Mouse (Mus musculus) gonadal fat pad, adult 2 months (tissue): ENCODE results near the gene Gpx7. TPM values are rescaled to one million over a fixed set of nuclear protein-coding genes. Genes with fewer than 3 reads are reported as not detected.
"Not testable (repeated sequence)": the region's sequence is repeated elsewhere in the genome, so short reads cannot be mapped to it uniquely, and the experiment has no call there.

Experiments
- DNase-seq: peaks from one replicate; pipeline ENCODE4 v3.0.0-alpha.2; 2012; ENCODE audit warnings: low read depth
- polyA plus RNA-seq: library from polyadenylated mRNA; depleted of rRNA; stranded (reverse); fragments of >200 nt; gene quantifications from 2 replicates; pipeline ENCODE4 v1.2.3, GENCODE M21; 2012

Gene Gpx7
- polyA plus RNA-seq, 1 experiment, result 31.5 TPM

DNA sequence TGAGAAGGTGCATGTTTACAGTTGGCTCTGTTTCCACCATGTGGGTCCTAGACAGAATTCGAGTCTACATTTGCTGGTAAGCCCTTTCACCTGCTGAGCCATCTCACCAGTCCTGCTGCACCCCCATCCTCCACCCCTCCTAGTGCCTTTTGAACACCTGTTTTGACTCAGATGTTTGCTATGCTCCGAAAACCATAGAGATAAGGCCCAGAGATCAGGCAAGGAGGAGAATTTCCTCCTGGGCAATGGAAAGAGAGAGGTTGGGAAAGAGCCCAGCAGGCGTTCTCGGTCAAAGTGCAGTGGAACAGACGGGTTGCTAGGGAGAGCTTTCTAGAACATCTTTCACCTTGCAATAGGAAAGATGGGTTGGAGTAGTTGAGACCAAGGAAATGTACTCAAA is 15.6 kb downstream of the Gpx7 start:
- no peak for DNase-seq

DNA sequence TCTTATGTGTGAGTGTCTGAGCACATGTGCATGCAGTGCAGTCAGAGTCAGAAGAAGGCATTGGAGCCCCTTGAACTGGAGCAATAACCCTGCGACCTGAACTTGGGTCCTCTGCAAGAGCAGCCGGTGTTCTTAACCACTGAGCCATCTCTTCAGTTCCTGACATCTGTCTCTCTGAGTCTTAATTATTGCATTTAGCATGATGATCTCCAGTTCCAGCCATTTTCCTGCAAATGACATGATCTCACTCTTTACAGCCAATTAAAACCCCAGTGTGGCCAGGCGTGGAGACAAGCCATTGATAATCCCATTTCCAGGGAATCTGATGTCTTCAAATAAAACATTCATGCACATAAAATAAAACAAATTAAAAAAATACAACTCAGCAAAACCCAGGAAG is 18.0 kb downstream of the Gpx7 start:
- no peak for DNase-seq

DNA sequence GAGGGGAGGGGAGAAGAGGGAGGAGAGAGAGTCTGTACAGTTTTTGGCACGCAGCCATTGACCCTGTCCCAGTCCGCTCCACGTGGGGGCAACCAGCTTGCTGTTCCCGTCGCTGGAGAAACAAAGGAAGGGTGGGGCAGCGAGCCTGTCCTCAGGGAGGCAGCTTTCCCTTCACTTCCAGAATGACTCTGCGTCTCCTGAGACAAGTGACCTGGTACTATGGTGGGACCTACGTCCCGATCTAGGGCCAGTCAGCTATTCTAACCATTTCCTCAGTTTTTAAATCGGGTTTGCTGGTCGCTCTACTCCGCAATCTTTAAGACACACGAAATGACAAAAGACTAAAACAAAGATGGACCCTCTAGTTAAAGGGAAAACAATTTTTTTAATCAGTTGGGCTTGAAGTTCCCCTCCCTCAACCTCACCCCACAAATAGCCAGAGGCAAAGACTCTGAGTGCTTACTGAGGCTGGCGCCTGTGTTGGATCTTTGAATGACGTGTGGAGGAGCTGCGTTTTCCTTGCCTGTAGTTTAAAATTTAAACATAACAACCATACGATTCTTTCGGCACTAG is 19.0 kb downstream of the Gpx7 start:
- DNase-seq, result no peak

DNA sequence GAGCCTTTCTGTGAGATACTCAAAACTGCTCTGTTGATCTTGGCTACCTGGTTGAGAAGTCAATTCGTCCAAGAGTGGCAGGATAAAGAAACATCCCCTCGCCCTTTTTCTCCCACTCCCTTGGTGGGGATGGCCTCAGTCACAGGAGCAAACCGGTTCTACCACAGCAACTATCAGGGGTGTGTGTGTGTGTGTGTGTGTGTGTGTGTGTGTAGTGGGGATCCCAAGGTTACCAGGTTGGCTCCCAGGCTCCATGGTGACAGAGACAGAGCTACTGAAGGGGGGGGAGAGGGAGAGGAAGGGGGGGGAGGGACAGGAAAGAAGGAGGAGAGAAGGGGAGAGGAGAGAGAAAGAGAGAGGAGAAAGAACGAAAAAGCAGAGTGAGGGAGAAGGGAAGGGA is 19.7 kb downstream of the Gpx7 start:
- no peak for DNase-seq

DNA sequence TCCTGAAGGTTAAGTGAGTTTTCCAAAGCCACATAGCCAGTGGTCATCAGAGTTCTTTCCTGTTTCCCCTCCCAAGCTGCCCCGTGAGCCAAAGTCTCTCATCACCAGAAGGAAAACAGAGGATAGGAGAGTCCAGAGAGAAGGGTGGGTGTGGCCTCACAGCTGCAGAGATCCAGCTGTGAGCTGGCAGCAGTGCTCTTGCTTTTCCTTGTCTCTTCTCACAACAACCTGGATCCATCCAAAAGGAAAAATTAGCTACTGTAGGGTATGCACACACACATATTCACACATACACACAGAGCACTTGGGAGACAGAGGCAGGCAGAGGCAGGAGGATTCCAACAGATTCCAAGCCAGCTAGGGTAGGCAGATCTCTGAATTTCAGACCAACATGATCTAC is 20.7 kb downstream of the Gpx7 start:
- no peak for DNase-seq

DNA sequence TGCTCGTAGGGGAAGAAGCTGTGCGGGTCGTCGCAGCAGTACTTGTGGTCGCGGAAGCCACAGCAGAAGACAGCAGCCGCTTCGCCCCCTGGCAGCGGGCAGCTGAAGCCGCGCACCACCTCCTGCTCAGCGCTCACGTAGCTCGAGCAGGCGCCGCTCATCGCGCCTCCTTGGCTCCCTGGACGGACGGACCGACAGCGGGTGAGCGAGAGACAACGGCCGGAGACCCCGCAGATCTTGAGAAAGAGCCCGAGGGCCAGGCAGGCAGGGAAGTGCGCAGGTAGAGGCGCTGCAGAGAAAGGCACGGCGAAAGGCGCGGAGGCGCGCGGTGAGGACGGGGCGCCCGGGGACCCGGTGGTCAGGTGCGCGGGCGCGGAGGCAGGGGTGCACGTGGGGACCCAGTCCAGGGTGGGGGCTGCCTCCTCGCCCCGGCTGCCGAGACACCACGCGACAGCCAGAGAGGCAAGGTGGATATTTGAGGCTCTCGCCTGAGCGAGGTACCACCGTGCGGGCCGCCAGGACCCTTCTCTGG is 23.5 kb downstream of the Gpx7 start, which contains the start of gene Shisal2a:
TSS of gene Shisal2a (minus strand) at position 167 of the 532 bp plus-strand sequence.
- DNase-seq, result no peak

DNA sequence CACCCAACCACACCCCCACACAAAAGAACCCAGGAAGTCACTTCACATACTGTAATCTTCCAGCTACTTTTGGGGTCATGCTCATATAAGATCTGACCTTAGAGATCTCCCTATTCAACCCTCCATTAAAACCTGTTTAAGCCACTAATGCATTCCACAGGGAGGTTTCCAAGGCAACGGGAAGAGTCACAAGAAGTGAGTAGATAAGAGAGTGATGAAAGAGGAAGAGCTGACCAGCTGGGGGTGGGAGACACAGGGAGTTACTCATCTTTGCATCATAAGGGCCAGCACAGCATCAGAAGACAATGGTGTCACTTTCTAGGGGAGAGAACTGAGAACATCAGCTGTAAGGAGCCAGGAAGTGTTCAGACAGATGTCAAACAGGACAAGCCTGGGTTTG is 26.6 kb downstream of the Gpx7 start:
- DNase-seq, result no peak

DNA sequence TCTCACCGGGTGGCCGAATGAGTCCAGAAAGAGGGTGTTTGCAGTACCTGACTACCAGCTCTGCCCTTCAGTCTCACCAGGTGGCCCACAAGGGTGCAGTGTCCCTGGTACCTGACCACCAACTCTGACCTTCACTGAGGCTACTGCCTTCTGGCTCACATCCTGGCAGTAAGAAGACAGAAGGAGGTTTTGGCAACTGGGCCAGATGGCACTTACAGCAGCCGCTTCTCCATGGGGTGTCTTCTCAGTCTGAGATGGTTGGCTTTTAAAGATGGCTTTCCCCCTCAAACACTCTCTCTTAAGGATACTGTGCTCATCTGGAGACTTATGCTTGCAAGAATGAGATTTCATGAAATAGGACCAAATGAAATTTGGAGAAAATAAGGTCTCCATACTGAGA is 27.3 kb downstream of the Gpx7 start:
- DNase-seq, result no peak

DNA sequence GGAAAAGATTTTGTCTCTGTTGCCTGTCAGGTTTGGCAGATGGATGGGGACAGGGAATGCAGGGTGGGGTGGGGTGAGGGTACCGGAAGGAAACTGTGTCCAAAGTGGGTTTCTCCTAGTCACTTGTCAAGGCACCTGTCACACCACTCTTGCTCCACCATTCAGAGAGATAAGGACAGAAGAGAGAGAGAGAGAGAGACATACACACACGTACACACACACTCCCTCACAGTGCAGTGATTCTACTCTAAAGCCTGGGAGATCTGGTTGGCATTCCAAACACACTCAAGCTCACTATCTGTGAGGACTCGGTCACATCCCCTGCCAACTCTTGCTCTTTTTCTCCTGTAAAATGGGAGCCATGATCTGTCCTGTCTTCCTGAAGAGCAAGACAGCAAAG is 34.6 kb downstream of the Gpx7 start:
- DNase-seq, result no peak

DNA sequence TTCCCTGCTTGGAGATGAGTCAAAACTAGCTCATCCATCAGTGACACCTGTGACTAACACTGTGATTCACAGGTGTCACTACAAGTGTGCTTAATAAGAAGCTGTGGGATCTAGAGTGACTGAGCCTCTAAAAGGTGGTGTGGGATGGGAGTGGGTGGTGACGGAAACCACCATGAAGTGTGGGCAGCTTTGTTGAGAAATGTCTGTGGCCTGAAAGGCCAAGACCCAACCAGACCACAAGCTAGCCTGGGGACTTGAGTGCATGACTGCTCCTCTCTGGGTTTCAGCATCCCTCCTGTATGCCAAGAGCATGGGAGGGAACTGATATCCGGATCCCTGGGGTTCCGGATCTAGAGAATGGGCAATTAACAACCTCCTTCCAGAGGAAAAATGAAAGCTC is 35.3 kb downstream of the Gpx7 start:
- DNase-seq, result no peak

DNA sequence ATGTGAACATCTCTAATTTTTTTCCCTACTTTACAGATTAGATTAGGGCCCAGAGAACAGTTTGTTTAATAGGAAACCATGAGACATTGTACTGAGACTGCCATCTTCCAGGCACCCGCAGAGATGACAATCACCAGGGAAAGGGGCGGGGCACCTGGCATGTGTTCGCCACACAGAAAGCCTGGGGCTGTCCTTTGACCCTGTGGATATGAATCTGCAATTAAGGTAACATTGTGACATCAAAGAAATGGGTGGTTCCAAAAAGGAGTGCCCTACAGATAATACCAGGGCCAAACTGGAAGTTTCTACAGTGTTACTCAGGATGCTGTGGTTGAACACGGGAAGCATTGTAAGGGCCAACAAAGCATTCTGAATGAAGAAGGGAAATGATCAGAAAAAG is 36.4 kb downstream of the Gpx7 start:
- no peak for DNase-seq

DNA sequence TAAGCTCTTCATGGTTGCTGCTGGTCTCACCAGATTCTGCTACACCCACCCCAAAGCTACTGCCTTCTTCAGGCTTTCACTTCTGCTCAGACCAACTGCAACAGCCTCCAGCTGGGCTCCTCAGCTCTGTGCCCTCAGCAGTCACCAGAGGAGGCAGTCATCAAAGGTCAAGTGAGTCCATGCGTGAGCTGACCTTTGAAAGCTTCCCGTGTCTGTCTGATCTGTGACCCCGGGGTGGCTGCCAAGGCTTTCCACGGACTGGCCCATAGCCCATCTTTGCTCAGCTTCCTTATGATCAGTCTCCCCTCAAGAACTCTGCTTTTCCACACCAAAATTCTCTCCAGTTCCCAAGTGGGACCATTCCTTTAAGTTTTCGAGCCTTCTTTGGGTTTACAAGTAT is 37.5 kb downstream of the Gpx7 start:
- DNase-seq, result no peak

DNA sequence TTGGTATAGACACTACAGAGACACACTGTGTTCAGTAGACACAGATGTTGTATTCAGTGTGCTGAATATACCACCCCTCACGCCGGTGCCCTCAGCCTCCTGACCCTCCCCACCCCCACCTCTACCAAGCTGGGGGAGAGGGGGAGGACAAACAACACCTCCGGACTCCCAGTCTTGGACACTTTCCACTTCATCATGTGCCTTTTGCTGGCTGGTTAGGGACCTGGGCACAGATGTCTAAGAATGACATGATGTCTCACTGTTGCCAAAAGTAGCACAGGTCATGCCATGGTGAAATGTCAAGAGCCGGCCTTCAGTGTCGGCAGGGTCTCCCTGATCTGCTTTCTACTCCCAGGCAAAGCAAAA is 42.7 kb downstream of the Gpx7 start:
- DNase-seq, result no peak

DNA sequence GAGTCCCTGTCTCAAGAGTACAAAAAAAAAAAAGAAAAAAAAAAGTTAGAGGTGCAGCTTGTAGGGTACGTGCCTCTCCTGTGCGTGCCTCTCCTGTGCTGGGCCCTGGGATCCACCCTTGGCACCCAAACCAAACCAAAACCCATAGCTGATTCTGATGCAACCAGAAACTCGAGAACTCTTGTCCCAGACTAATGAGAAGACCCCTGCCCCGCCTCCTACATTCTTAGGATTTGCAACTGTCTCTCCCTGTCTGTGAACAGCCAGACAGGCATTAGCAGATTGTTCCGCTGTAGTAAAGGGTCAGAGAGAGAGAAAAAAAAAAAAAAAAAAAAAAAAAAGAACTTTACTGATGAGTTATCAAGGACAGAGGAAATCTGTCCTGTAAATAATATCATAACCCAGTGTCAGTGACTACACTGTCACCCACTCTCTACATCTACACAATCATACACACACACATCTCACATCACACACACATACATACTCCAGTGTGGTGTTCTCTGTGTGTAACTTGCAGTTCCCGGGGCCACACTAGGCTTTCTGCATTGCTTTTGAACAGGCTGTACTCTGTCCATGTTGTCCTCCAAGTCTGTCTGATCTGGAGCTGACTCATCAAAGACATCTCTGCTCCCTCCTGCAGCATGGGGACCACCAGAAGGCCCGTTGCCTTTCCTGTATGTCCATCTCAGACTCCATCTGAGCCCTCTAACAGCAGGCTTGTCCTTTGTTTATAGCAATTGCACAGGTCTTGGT is 43.2 kb downstream of the Gpx7 start:
- DNase-seq, result no peak

DNA sequence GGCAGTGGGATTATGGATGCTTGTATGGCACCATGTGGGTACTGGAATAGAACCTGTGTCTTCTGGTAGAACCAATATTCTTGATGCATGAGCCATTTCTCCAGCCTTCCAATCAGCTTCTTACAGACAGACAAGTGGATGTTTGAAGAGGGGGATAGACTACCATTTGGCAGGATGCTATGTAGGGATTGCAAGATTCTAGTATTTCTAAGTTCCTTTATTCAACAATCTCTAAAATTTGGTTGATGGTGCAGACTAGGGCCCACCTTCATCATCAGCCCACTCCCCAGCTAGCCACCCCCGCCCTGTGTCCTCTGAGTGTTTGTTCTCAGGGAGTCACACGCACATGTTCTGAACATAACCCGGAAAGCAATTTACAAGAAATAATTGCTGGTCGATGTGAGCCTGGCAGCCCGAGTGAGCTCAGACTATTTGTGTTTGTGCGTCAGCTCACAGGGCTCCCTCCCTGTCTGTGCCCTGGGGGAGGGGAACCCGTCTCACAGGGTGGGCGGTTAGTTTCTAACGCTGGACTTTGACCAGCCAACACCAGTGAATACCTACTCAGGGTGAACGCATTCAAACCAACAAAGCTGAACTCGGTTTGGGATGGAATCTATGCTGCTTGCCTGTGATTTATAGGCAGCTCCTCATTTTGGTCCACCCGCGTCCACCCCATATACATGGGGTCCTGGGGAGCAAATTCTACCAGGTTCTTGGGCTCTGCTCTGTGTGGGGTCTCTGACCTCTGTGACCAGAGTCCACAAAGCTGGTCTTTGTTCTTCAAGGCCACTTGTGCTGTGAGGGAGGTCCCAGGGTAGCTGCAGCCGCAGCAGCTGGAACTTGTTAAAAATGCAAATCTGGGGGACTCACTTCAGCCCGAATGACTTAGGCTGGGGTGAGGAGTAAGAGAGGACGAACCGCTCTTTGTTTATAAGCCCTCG is 44.2 kb downstream of the Gpx7 start:
- DNase-seq, result no peak

DNA sequence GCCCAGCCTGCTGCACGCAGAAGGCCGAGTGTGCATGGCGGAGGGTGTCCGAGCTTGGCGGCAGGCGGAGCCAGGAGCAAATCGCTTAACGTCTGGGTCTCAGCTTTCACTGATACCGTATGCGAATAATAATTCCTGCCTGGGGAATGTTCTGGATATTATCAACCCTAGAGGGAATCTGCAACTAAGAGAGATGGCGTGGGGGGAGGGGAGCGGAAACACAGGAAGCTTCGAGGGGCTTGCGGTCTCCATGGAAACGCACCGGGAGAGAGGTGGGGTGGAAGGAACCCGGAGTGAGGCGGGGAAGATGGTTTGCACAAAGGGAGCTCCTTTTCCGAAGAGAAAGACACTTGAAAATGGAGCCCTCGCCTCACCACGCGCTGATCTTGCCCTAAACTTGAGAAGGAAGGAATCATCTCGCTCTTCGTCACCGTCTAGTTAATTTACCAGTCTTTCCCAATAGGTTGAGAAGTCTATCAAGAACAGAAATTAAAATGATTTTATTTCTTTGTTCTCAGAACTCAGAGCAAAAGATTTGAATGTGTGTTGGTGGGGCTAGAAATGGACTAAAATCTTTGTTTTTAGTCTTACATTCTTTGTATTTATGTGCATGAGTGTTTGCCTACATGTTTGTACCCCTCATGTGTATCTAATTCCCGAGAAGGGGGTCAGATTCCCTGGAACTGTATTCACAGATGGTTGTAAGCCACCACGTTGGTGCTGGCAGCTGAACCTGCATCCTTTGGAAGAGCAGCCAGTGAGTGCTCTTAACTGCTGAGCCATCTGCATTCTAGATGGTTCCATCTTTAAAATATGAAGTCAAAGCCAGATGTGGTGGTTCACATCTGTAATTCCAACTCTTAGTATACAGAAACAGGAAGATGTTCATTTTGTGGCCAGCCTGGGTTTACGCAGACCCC is 46.4 kb downstream of the Gpx7 start:
- DNase-seq, result no peak

DNA sequence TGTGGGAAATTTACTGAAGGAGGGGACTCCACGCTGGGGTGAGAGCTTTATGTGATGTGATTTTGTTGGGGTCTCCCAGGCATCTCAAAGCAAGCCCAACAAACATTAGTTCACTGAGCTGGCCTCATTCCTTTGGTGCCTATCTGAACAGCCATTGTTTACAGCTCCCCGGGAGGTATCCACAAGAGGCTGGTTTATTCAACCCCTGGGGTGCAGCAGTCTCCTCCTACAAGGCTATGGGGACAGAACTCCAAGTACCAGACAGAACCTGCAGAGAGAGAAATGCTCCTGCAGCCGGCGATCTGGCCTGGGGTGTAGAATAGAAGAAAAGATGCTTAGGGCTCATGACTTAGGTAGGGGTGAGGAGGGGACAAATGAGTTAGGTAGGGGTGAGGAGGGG is 48.3 kb downstream of the Gpx7 start:
- DNase-seq, result no peak

DNA sequence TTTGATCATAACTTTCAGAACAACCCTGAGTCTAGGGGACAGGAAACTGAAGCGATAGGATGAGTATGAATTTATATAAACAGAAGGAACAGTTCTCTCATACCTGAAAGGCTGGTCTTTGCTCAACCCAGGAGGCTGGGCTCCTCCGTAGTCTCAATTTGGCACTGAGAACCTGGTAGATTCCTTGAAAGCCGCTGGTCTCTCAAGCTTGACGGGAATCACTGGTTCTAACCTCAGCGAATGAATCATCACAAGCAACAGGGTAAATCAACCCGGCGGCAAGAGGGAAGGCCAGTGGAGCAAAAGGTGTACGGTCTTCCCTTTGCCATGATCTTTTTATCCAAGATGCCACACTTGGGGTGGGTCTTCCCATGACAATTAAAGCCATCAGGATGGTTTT is 49.3 kb downstream of the Gpx7 start:
- no peak for DNase-seq

DNA sequence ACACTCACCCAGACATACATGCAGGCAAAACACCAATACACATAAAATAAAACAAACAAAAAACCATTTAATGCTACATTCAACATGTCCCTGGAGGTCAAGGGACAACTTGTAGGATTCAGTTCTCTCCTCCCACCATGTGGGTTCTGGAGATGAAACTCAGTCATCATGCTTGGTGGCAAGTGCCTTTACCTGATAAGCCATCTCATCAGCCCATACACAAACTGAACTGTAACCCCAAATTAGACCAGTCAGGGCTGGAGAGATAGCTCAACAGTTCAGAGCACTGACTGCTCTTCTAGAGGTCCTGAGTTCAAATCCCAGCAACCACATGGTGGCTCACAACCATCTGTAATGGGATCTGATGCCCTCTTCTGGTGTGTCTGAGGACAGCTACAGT is 53.2 kb downstream of the Gpx7 start:
- DNase-seq, result not testable (repeated sequence)

DNA sequence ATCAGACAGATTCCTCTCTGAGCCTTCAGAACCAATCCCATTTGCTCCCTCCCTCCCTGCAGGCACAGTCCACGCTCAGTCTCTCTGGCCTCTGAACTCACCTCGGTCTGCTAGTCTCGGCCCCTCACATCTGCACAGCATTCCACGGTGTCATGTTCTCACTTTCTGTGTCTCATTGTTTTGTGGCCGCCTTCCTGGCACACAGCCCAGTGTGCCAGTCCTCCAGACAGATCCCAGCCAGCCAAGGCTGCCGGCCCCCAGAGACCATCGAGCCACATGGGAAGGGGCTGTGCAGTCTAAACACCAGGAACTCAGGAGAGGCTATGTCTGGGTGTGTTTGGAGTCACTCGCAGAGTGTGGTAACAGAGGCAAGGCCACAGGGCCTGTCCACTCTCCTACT is 55.9 kb downstream of the Gpx7 start:
- DNase-seq, result no peak
